Mouse (Mus musculus): ENCODE measurements around the gene Ece2.

GRCm38 (mm10) chr16:20611357-20612227, 18.0 kb upstream of the Ece2 start, which contains the start of the genes Eef1akmt4, Gm49333 and Alg3:
- TF ChIP-seq CTCF (IDR thresholded peaks at IDR 0.05; ENCODE audit: low read depth, low read length): no peak
- TF ChIP-seq GATA1 (IDR thresholded peaks at IDR 0.05; ENCODE audit: borderline replicate concordance, low read length): no peak
- TF ChIP-seq GATA2 (IDR thresholded peaks at IDR 0.05; ENCODE audit: borderline replicate concordance, low read depth, low read length): no peak

Measured in G1E (cell line).